Mouse (Mus musculus) gastrocnemius, adult 2 months (tissue): ENCODE data around the gene Smok2b. TPM values are rescaled to one million over a fixed set of nuclear protein-coding genes. Genes with fewer than 3 reads are reported as not detected.
A peak's percentile ranks its signal among the peaks of the same experiment; 100 is the strongest.
"Not testable (repeated sequence)": the region's sequence is repeated elsewhere in the genome, so short reads cannot be mapped to it uniquely, and the experiment has no call there.

ENCODE experiments used
- DNase-seq: peaks from one replicate; pipeline ENCODE4 v3.0.0; 2022
- H3K27ac ChIP-seq: fragments of 200-600 bp; 2 replicates; pipeline ENCODE4 v1.8.1; 2022; ENCODE audit warnings: mild to moderate bottlenecking
- H3K4me3 ChIP-seq: fragments of 200-600 bp; 2 replicates; pipeline ENCODE4 v1.8.1; 2022; ENCODE audit warnings: mild to moderate bottlenecking, moderate library complexity
- CTCF ChIP-seq: fragments of 200-600 bp; IDR thresholded peaks from 2 replicates; pipeline ENCODE4 v1.8.1; 2022; ENCODE audit warnings: antibody characterized with exemption, mild to moderate bottlenecking, moderate library complexity
- intact Hi-C: fragments of 180-260 bp; cut with DNase I; formaldehyde crosslinking; loops from one replicate; pipeline ENCODE4 v1.15.1; 2025
- total RNA-seq, 2 experiments: library from RNA; stranded (reverse); gene quantifications; 2 replicates each; pipeline ENCODE4 v1.2.3; 2021

Gene Smok2b
- total RNA-seq, 2 experiments from 2014 or later: not detected

GRCm38 (mm10) chr17:13206491-13206890, 23.6 kb upstream of the Smok2b start:
- no peak overlapping the region for H3K27ac ChIP-seq
- TF ChIP-seq CTCF: no peak
- no peak overlapping the region for H3K4me3 ChIP-seq
- intact Hi-C loops: no loop called here
- no peak for DNase-seq

DNA sequence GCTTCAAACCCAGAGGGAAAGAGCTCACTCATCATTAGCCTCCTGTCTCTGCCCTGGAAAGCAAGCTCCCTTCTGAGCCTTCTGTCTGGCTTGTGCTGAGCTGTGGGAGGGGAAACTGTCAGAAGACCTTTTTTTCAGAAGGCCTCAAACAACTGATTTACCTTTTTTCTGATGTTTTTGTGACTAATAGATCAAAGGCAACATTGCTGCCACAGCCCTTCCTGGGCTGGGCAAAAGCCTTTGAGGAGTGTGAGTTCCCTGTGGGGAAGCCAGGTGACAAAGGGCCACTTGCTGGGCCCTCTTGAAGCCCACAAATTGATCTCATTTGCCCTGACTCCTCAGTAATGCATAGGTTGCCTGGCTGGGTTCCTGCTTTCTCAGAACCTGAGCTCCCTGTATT, 21.6 kb upstream of the Smok2b start:
- DNase-seq: not testable (repeated sequence)

GRCm38 (mm10) chr17:13212136-13212850, 17.8 kb upstream of the Smok2b start:
- no peak for TF ChIP-seq CTCF
- intact Hi-C loops: no loop called here
- peak; percentile 66 for DNase-seq
- Histone ChIP-seq H3K27ac (no peak overlapping the region), H3K4me3 (no peak overlapping the region)

More for the DNA sequence above, 21.6 kb upstream of the Smok2b start:
- H3K27ac ChIP-seq, H3K4me3 ChIP-seq, intact Hi-C loops: not testable (repeated sequence)

DNA sequence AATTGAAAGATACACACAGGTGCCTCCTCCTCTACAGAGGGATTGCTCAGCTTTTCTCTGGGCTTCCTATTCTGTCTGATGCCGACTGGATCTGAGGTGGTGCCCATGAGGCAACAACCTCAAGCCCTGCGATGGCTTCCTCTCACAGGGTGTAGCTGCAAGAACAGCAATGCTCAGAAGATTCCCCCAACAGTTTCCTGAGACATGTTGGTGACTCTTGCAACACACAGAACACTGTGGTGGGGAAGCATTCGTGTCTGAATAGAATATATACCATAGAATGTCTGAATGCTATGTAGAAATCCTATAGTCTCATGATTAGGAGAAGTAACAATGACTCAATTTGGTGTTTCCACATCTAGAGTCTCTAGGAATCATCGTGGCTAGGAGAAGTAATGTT, 15.9 kb upstream of the Smok2b start:
- Histone ChIP-seq H3K27ac (no peak overlapping the region), H3K4me3 (no peak overlapping the region)
- no peak for DNase-seq
- TF ChIP-seq CTCF: no peak
- intact Hi-C loops: no loop called here

GRCm38 (mm10) chr17:13215595-13215994, 14.5 kb upstream of the Smok2b start:
- intact Hi-C loops: no loop called here
- TF ChIP-seq CTCF: peak; percentile 24; the same call in 1 of the 2 replicates
- H3K4me3 ChIP-seq: no peak overlapping the region
- peak; percentile 41 for DNase-seq
- no peak overlapping the region for H3K27ac ChIP-seq

DNA sequence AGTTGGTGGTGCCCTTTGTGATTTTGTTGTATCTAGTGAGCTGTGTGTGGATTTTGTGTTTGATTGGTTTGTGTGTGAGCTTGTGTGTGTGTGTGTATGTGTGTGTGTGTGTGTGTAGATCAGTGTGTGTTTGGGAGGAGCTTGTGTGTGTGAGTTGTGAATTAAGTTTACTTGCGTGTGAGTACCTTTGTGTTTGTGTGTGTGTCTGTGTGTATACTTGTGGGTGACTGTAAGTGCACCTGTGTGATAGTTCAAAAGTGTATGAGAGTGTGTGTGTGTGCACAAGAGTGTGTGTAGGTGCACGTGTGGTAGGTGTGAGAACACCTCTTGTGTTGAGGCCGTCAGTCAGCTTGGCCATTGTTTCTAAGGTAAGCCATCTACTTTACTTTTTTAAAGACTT, 9.2 kb upstream of the Smok2b start, which contains the start of gene Smok2a:
Gene Smok2a (plus strand): TSS at position 301 of the 400 bp plus-strand sequence.
- Histone ChIP-seq H3K27ac (no peak within 1 kb of the TSS), H3K4me3 (no peak within 1 kb of the TSS)
- DNase-seq: no peak
- TF ChIP-seq CTCF: no peak
- intact Hi-C loops: no loop called here

DNA sequence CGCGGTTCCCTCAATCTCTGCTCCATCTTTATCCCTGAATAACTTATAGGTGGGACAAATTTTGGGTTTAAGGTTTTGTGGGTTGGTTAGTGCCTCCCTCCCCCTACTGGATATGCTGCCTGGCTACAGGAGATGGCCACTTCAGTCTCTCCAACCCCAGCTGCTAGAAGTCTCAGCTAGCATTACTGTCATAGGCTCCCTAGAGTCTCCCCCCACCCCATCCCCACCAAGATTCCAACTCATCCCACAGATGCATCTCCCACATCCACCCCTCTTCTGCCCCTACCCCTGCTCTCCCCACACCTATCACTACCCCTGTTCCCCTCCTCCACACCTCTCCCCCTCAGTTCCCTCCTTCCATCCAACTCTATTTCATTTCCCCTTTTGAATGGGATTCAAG, 8.1 kb upstream of the Smok2b start:
- H3K27ac ChIP-seq, intact Hi-C loops, DNase-seq, H3K4me3 ChIP-seq: not testable (repeated sequence)

DNA sequence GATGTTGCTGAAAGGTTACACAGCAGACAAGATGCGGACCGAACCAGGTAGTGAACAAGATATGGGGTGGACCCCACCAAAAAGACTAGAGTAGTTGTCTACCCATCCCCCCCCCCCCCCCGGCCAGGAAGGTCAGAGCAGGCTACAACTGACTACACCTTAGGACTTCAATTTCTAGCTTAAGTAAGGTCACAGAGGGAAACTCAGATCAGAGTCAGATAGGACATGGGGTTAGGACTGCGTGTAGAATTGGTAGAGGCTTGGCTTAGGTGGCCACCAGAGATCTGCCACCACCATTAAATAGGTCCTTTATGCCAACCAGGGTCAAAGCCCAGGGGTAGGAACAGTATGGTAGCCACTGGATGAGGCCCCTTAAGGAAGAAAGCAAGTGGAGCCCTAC, 9.4 kb downstream of the Smok2b start:
- H3K27ac ChIP-seq, DNase-seq, H3K4me3 ChIP-seq, intact Hi-C loops: not testable (repeated sequence)

DNA sequence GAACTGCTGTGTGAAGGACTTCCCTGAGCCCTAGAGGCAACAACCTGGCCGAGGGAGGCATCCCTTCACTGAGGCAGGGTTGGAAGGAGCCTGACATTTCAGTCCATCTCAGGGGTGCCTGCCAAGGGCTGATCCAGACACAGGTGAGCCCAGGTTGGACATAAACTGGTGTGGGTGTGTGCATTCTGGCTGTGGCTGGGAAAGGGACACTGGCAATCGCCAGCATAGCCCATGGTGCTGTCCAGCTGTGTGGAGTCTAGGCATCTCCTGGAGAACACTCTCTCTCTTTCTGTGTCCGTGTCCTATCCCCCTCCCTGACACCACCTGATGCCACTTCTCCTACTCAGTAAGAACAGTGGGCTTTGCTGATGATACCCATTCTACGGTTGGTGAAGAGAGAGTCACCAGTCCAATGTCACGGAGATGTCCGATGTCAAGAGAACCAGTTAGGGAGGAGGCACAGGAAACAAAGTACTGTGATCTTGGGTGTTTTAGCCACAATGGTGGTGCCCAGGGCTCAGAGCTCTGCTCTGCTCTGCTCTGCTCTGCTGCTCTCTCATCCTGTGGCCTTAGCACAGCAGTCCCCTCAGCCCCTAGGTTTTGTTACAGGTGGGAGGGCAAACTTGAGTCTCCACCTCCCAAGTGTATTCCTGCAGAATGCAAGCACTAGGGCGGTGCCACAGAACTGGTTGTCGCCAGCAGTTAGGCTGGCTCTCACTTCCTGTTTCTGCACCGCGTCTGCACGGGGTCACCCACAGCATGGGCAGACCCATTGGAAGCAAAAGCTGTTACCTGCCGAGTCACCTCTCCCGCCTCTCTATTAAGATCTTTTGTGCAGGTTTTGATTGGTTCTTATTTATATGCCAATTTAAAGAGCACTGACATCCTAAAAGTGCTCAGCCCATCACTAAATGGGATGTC, 11.0 kb downstream of the Smok2b start:
- DNase-seq: not testable (repeated sequence)

GRCm38 (mm10) chr17:13254786-13255185, 24.7 kb downstream of the Smok2b start:
- DNase-seq, intact Hi-C loops, H3K27ac ChIP-seq, H3K4me3 ChIP-seq: not testable (repeated sequence)

More for the DNA sequence above, 11.0 kb downstream of the Smok2b start:
- H3K27ac ChIP-seq, intact Hi-C loops, H3K4me3 ChIP-seq: not testable (repeated sequence)

Other genes with a start within 250 kb of the Smok2b start
- gene Wtap, start 236.1 kb upstream of the Smok2b start, total RNA-seq: 10 to 100 TPM; 29.1 to 30.0 TPM
- gene Sod2, start 223.4 kb upstream of the Smok2b start, total RNA-seq: 100 to 1,000 TPM; 383 to 534 TPM
- gene Gpr31b, start 178.0 kb upstream of the Smok2b start, total RNA-seq: not detected
- gene Tcp10b, start 169.2 kb upstream of the Smok2b start, total RNA-seq: under 1 TPM; 0.28 to 0.36 TPM
- not detected for gene Unc93a, start 98.4 kb upstream of the Smok2b start, total RNA-seq
- gene Smok2a, start 9.1 kb upstream of the Smok2b start, total RNA-seq: not detected
- gene Tcp10c, start 124.3 kb downstream of the Smok2b start, total RNA-seq: not detected